Mouse (Mus musculus) liver, embryonic 11.5 days (tissue): ENCODE measurements at regions not wholly inside any gene's neighbourhood (a gene's known extent, or its start where the extent isn't known, plus 50 kb on each side); places are given as distances from the start of the nearest gene placed in this dataset.

Experiments used
- ATAC-seq: fragments of 200-750 bp; cut with Nextera tagmentation; replicated peaks from 2 replicates; pipeline ENCODE4 v1.8.0; 2017; ENCODE audit warnings: moderate number of reproducible peaks, mild to moderate bottlenecking, moderate TSS enrichment, moderate library complexity; ENCODE audit not compliant: low FRiP score
- DNase-seq: peaks from one replicate; pipeline ENCODE4 v3.0.0-alpha.2; 2017; ENCODE audit warnings: low spot score
- H3K27ac ChIP-seq: fragments of 300-500 bp; sonication (generic); 2 replicates; pipeline ENCODE4 v1.5.1; 2014; ENCODE audit warnings: mild to moderate bottlenecking, low read depth, low read length, control low read depth
- H3K27me3 ChIP-seq: fragments of 300-500 bp; sonication (generic); replicated peaks from 2 replicates; pipeline ENCODE4 v1.6.1; 2014; ENCODE audit warnings: low read length, mixed read lengths; ENCODE audit not compliant: control insufficient read depth, insufficient read depth
- H3K36me3 ChIP-seq: fragments of 300-500 bp; sonication (generic); 2 replicates; pipeline ENCODE4 v1.6.1; 2014; ENCODE audit warnings: mild to moderate bottlenecking, low read length, moderate library complexity, mixed read lengths; ENCODE audit not compliant: control insufficient read depth, insufficient read depth
- H3K4me1 ChIP-seq: fragments of 300-500 bp; sonication (generic); replicated peaks from 2 replicates; pipeline ENCODE4 v1.6.1; 2014; ENCODE audit warnings: low read length, mixed read lengths; ENCODE audit not compliant: control insufficient read depth, insufficient read depth
- H3K4me2 ChIP-seq: fragments of 300-500 bp; sonication (generic); 2 replicates; pipeline ENCODE4 v1.6.1; 2014; ENCODE audit warnings: mild to moderate bottlenecking, control low read depth, moderate library complexity
- H3K4me3 ChIP-seq: fragments of 300-500 bp; sonication (generic); 2 replicates; pipeline ENCODE4 v1.5.1; 2014; ENCODE audit warnings: low read depth, low read length, control low read depth
- H3K9ac ChIP-seq: fragments of 300-500 bp; sonication (generic); 2 replicates; pipeline ENCODE4 v1.6.1; 2014; ENCODE audit warnings: low read depth, low read length, control low read depth
- H3K9me3 ChIP-seq: fragments of 300-500 bp; sonication (generic); 2 replicates; pipeline ENCODE4 v1.6.1; 2016; ENCODE audit warnings: low read length, inconsistent platforms, mixed read lengths; ENCODE audit not compliant: control insufficient read depth
- WGBS: fragments of 180-500 bp; shearing (Covaris S2); extraction: QIAGEN DNeasy Blood & Tissue Kit; methylation state at CpG from one replicate; pipeline ENCODE4 v1.1.7; 2014; 5-methylcytosine and 5-hydroxymethylcytosine counted together

- Histone ChIP-seq H3K9me3 (no peaks in the 10 kb centered on the region), H3K27ac (no peak overlapping the region), H3K4me3 (no peak overlapping the region), H3K36me3 (no peaks in the 10 kb centered on the region), H3K4me1 (no peaks in the 10 kb centered on the region), H3K4me2 (no peak overlapping the region), H3K9ac (no peak overlapping the region), H3K27me3 (no peaks in the 10 kb centered on the region)
- DNase-seq (no peak), ATAC-seq (no peak)
- WGBS: 79% methylated on average over 9 of the region's 9 CpGs
Measured at GRCm38 (mm10) chr6:51017260-51017999, 363.2 kb upstream of the Npvf start.

- H3K4me1 ChIP-seq: no peaks in the 10 kb centered on the region
- H3K27ac ChIP-seq: no peak overlapping the region
- DNase-seq (no peak), ATAC-seq (no peak)
- H3K27me3 ChIP-seq: no peaks in the 10 kb centered on the region
- 75% methylated on average over 6 of the region's 6 CpGs for WGBS
- no peak overlapping the region for H3K4me3 ChIP-seq
- H3K9ac ChIP-seq: no peak overlapping the region
- no peaks in the 10 kb centered on the region for H3K36me3 ChIP-seq
- H3K9me3 ChIP-seq: no peaks in the 10 kb centered on the region
- no peak overlapping the region for H3K4me2 ChIP-seq
Measured at GRCm38 (mm10) chr6:51021206-51021605, 367.0 kb upstream of the Npvf start.

GRCm38 (mm10) chr6:51023361-51023760, 369.1 kb upstream of the Npvf start:
- H3K27me3 ChIP-seq: no peaks in the 10 kb centered on the region
- no peak overlapping the region for H3K9ac ChIP-seq
- WGBS: 82% methylated on average over 6 of the region's 6 CpGs
- ATAC-seq (no peak), DNase-seq (no peak)
- H3K4me3 ChIP-seq: no peak overlapping the region
- no peaks in the 10 kb centered on the region for H3K36me3 ChIP-seq
- no peaks in the 10 kb centered on the region for H3K4me1 ChIP-seq
- no peaks in the 10 kb centered on the region for H3K9me3 ChIP-seq
- no peak overlapping the region for H3K27ac ChIP-seq
- H3K4me2 ChIP-seq: no peak overlapping the region

- no peak overlapping the region for H3K4me2 ChIP-seq
- DNase-seq (no peak), ATAC-seq (no peak)
- H3K4me3 ChIP-seq: no peak overlapping the region
- H3K9me3 ChIP-seq: no peaks in the 10 kb centered on the region
- H3K4me1 ChIP-seq: no peaks in the 10 kb centered on the region
- H3K9ac ChIP-seq: no peak overlapping the region
- H3K27ac ChIP-seq: no peak overlapping the region
- 72% methylated on average over 3 of the region's 3 CpGs for WGBS
- no peaks in the 10 kb centered on the region for H3K27me3 ChIP-seq
- no peaks in the 10 kb centered on the region for H3K36me3 ChIP-seq
Measured at GRCm38 (mm10) chr6:51024756-51025155, 370.5 kb upstream of the Npvf start.

- Histone ChIP-seq H3K9ac (no peak overlapping the region), H3K9me3 (no peaks in the 10 kb centered on the region), H3K27ac (no peak overlapping the region), H3K4me1 (no peaks in the 10 kb centered on the region), H3K4me3 (no peak overlapping the region), H3K4me2 (no peak overlapping the region), H3K36me3 (no peaks in the 10 kb centered on the region), H3K27me3 (no peaks in the 10 kb centered on the region)
- ATAC-seq (no peak), DNase-seq (no peak)
- WGBS: 46% methylated on average over 3 of the region's 3 CpGs
Measured at GRCm38 (mm10) chr6:51025411-51025810, 371.2 kb upstream of the Npvf start.

- H3K4me1 ChIP-seq: no peaks in the 10 kb centered on the region
- no peak for ATAC-seq
- no peak overlapping the region for H3K9ac ChIP-seq
- no peak for DNase-seq
- H3K4me3 ChIP-seq: no peak overlapping the region
- no peak overlapping the region for H3K27ac ChIP-seq
- no peaks in the 10 kb centered on the region for H3K36me3 ChIP-seq
- no peaks in the 10 kb centered on the region for H3K27me3 ChIP-seq
- WGBS: 68% methylated on average over 2 of the region's 2 CpGs
- H3K4me2 ChIP-seq: no peak overlapping the region
- H3K9me3 ChIP-seq: no peaks in the 10 kb centered on the region
Measured at GRCm38 (mm10) chr6:51027296-51027695, 373.1 kb upstream of the Npvf start.

- Histone ChIP-seq H3K9ac (no peak overlapping the region), H3K27ac (no peak overlapping the region), H3K36me3 (no peaks in the 10 kb centered on the region), H3K4me2 (no peak overlapping the region), H3K4me1 (no peaks in the 10 kb centered on the region), H3K4me3 (no peak overlapping the region), H3K27me3 (no peaks in the 10 kb centered on the region), H3K9me3 (no peaks in the 10 kb centered on the region)
- no peak for DNase-seq
- ATAC-seq: no peak
- WGBS: 71% methylated on average over 3 of the region's 3 CpGs
Measured at GRCm38 (mm10) chr6:51029516-51029915, 375.3 kb upstream of the Npvf start.

- 74% methylated on average over 3 of the region's 3 CpGs for WGBS
Measured at GRCm38 (mm10) chr6:51029953-51030352, 375.7 kb upstream of the Npvf start.

GRCm38 (mm10) chr6:51033835-51034234, 379.6 kb upstream of the Npvf start:
- Histone ChIP-seq H3K4me2 (no peak overlapping the region), H3K4me1 (no peaks in the 10 kb centered on the region), H3K27me3 (no peaks in the 10 kb centered on the region), H3K4me3 (no peak overlapping the region), H3K27ac (no peak overlapping the region), H3K9me3 (no peaks in the 10 kb centered on the region), H3K9ac (no peak overlapping the region), H3K36me3 (no peaks in the 10 kb centered on the region)
- 77% methylated on average over 6 of the region's 6 CpGs for WGBS
- ATAC-seq: no peak
- DNase-seq: no peak

More at GRCm38 (mm10) chr6:51029953-51030352, 375.7 kb upstream of the Npvf start:
- no peak overlapping the region for H3K27ac ChIP-seq
- no peaks in the 10 kb centered on the region for H3K36me3 ChIP-seq
- H3K9me3 ChIP-seq: no peaks in the 10 kb centered on the region
- no peak overlapping the region for H3K9ac ChIP-seq
- DNase-seq (no peak), ATAC-seq (no peak)
- H3K4me3 ChIP-seq: no peak overlapping the region
- no peaks in the 10 kb centered on the region for H3K27me3 ChIP-seq
- no peaks in the 10 kb centered on the region for H3K4me1 ChIP-seq
- H3K4me2 ChIP-seq: no peak overlapping the region
